9 mouse cellular contexts compared by ENCODE assay signal in the genomic region with DNA sequence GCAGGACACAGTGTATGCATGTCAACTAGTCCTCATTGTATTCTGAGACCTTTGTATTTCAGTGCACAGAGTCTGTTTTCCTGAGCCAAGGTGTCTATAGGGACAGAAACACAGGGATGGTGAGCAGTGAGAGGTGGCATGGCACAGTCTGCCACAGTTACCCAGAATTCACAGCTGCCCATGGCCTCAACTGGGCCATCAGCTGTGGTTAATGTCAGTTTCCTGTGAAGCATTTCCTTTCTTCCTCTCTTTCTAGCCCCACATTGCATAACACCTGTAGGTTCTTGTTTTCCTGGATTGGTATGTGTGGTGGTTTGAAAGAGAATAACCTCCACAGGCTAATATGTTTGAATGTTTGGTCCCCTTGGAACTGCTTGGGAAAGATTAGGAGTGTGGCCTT. TPM values are rescaled to one million over a fixed set of nuclear protein-coding genes. Genes with fewer than 3 reads are reported as not detected.
DNase-seq lines count a peak whose midpoint lies in the region; ATAC-seq lines count a peak whose summit lies in the region.
"Had no signal": no experiment of that assay in that cellular context is flagged by ENCODE, and none has a peak within 500 bp of the region (broad histone marks: within the 10 kb centered on the region; RNA-seq: fewer than 3 reads in every experiment).

No protein-coding gene starts in this region.

- H3K36me3 ChIP-seq in embryonic facial prominence, embryonic 10.5 days (replicated peaks), result no peaks in the 10 kb centered on the region
- no peaks in the 10 kb centered on the region for H3K36me3 ChIP-seq in hindbrain, embryonic 15.5 days

- H3K27me3 ChIP-seq in embryonic facial prominence, embryonic 10.5 days (replicated peaks; ENCODE audit: low read depth, poor library complexity, severe bottlenecking), result no peaks in the 10 kb centered on the region
- no peaks in the 10 kb centered on the region for H3K27me3 ChIP-seq in hindbrain, embryonic 15.5 days

- H3K9ac ChIP-seq in hindbrain, embryonic 15.5 days, result no peak overlapping the region
- H3K9ac ChIP-seq: liver, embryonic 14.5 days had no signal

- ATAC-seq in hindbrain, embryonic 15.5 days (ENCODE audit: low FRiP score, low read depth), result 0 out of 2 replicates have a peak, but pooled peaks have one; percentile 29
- peak; percentile 94 for ATAC-seq in megakaryocyte progenitor cell, adult 5-6 weeks (replicated peaks; ENCODE audit: poor library complexity)

- peaks cover 6% of the 10 kb centered on the region for H3K4me1 ChIP-seq in embryonic facial prominence, embryonic 10.5 days
- H3K4me1 ChIP-seq in hindbrain, embryonic 15.5 days (replicated peaks), result 0 out of 2 replicates have a peak, but pooled peaks cover 5% of the 10 kb centered on the region

- DNase-seq in embryo, embryonic 10.5 days (ENCODE audit: low spot score), result peak; percentile 5
- DNase-seq in embryo, embryonic 10 days (ENCODE audit: low spot score), result no peak
- DNase-seq in embryonic facial prominence, embryonic 10.5 days (ENCODE audit: low spot score), result no peak
- DNase-seq in testis, postnatal 10 days (ENCODE audit: low spot score), result no peak
- no peak for DNase-seq in layer of hippocampus, adult 9-11 months
- DNase-seq in T-cell, adult 2 months (ENCODE audit: low spot score), result no peak

- no peak overlapping the region for H3K27ac ChIP-seq in embryonic facial prominence, embryonic 10.5 days (replicated peaks)
- no peak overlapping the region for H3K27ac ChIP-seq in hindbrain, embryonic 15.5 days (replicated peaks)
- H3K27ac ChIP-seq: liver, embryonic 14.5 days had no signal

- H3K4me2 ChIP-seq in hindbrain, embryonic 15.5 days, result peak overlapping the region; percentile 68

- H3K4me3 ChIP-seq in embryonic facial prominence, embryonic 10.5 days, result peak overlapping the region; percentile 60
- H3K4me3 ChIP-seq in hindbrain, embryonic 15.5 days, result peak overlapping the region; percentile 43

- no peaks in the 10 kb centered on the region for H3K9me3 ChIP-seq in embryonic facial prominence, embryonic 10.5 days
- H3K9me3 ChIP-seq in hindbrain, embryonic 15.5 days, result no peaks in the 10 kb centered on the region

RNA-seq across cellular contexts. Expression of gene Cyp4a12a, which starts 18.5 kb away (rescaled TPM):
- polyA plus RNA-seq in embryonic facial prominence, embryonic 10.5 days (2016; fragmentation: Nextera tagmentation; extraction: Ambion mirVana), result not detected in 2 replicates
- polyA plus RNA-seq in hindbrain, embryonic 15.5 days (2015; fragmentation: Nextera tagmentation; extraction: Ambion mirVana), result not detected in 2 replicates
- total RNA-seq in megakaryocyte progenitor cell, adult 5-6 weeks (2015), result not detected in 2 replicates
- not detected in 2 replicates for total RNA-seq in megakaryocyte progenitor cell, adult 5-6 weeks (2017)
- polyA plus RNA-seq: liver, embryonic 14.5 days had no signal

RNA-seq across cellular contexts. Expression of gene Cyp4a29, which starts 38.5 kb away (rescaled TPM):
- polyA plus RNA-seq in embryonic facial prominence, embryonic 10.5 days (2016; fragmentation: Nextera tagmentation; extraction: Ambion mirVana), result not detected in 2 replicates
- not detected in 2 replicates for polyA plus RNA-seq in hindbrain, embryonic 15.5 days (2015; fragmentation: Nextera tagmentation; extraction: Ambion mirVana)
- not detected in 2 replicates for total RNA-seq in megakaryocyte progenitor cell, adult 5-6 weeks (2015)
- not detected in 2 replicates for total RNA-seq in megakaryocyte progenitor cell, adult 5-6 weeks (2017)
- polyA plus RNA-seq: liver, embryonic 14.5 days had no signal
